Mouse (Mus musculus) forebrain, embryonic 11.5 days (tissue): ENCODE results near the gene Dpp8. TPM values are rescaled to one million over a fixed set of nuclear protein-coding genes. Genes with fewer than 3 reads are reported as not detected.

Experiments
- ATAC-seq: fragments of 200-750 bp; cut with Nextera tagmentation; replicated peaks from 2 replicates; pipeline ENCODE4 v1.8.0; 2017; ENCODE audit warnings: moderate TSS enrichment; ENCODE audit not compliant: low FRiP score
- DNase-seq: peaks from one replicate; pipeline ENCODE4 v3.0.0-alpha.2; 2017; ENCODE audit warnings: low spot score
- H3K27ac ChIP-seq: fragments of 300-500 bp; sonication (generic); 2 replicates; pipeline ENCODE4 v1.5.1; 2014; ENCODE audit warnings: low read depth, low read length
- H3K27me3 ChIP-seq: fragments of 300-500 bp; sonication (generic); 2 replicates; pipeline ENCODE4 v1.6.1; 2014; ENCODE audit warnings: mild to moderate bottlenecking, low read length, mixed read lengths; ENCODE audit not compliant: control insufficient read depth, insufficient read depth
- H3K36me3 ChIP-seq: fragments of 300-500 bp; sonication (generic); 2 replicates; pipeline ENCODE4 v1.6.1; 2014; ENCODE audit warnings: mild to moderate bottlenecking, low read length, moderate library complexity, mixed read lengths; ENCODE audit not compliant: control insufficient read depth, insufficient read depth
- H3K4me1 ChIP-seq: fragments of 300-500 bp; sonication (generic); replicated peaks from 2 replicates; pipeline ENCODE4 v1.6.1; 2014; ENCODE audit warnings: low read length, mixed read lengths; ENCODE audit not compliant: control insufficient read depth, insufficient read depth
- H3K4me2 ChIP-seq: fragments of 300-500 bp; sonication (generic); 2 replicates; pipeline ENCODE4 v1.6.1; 2014; ENCODE audit warnings: low read depth, mild to moderate bottlenecking, low read length, moderate library complexity, mixed read lengths; ENCODE audit not compliant: severe bottlenecking
- H3K4me3 ChIP-seq: fragments of 300-500 bp; sonication (generic); 2 replicates; pipeline ENCODE4 v1.5.1; 2014; ENCODE audit warnings: low read depth, low read length
- H3K9ac ChIP-seq: fragments of 300-500 bp; sonication (generic); 2 replicates; pipeline ENCODE4 v1.6.1; 2014; ENCODE audit warnings: low read length
- H3K9me3 ChIP-seq: fragments of 300-500 bp; sonication (generic); 2 replicates; pipeline ENCODE4 v1.6.1; 2016; ENCODE audit warnings: low read length, mixed read lengths; ENCODE audit not compliant: control insufficient read depth
- WGBS: fragments of 180-500 bp; shearing (Covaris S2); extraction: QIAGEN DNeasy Blood & Tissue Kit; methylation state at CpG from one replicate; pipeline ENCODE4 v1.1.7; 2014; 5-methylcytosine and 5-hydroxymethylcytosine counted together
- polyA plus RNA-seq: library from polyadenylated mRNA; unstranded; fragments of >200 nt; fragmentation: Nextera tagmentation; extraction: Ambion mirVana; gene quantifications from 2 replicates; pipeline ENCODE4 v1.2.1, GENCODE M21; 2014

Dpp8 gene
- polyA plus RNA-seq, 1 experiment from 2014 or later, result 43.9 TPM

- no peak for ATAC-seq
- H3K4me3 ChIP-seq, result no peak overlapping the region
- peaks cover 16% of the 10 kb centered on the region; the same call in 1 of the 2 replicates for H3K36me3 ChIP-seq
- H3K4me1 ChIP-seq, result no peaks in the 10 kb centered on the region
- no peak overlapping the region for H3K9ac ChIP-seq
- no peaks in the 10 kb centered on the region for H3K27me3 ChIP-seq
- DNase-seq, result no peak
- 95% methylated on average over 8 of the region's 8 CpGs for WGBS
- no peak overlapping the region for H3K4me2 ChIP-seq
- H3K27ac ChIP-seq, result no peak overlapping the region
- H3K9me3 ChIP-seq, result no peaks in the 10 kb centered on the region
Observed at GRCm38 (mm10) chr9:65005737-65006136, 26.5 kb upstream of the Dpp8 start.

- 88% methylated on average over 8 of the region's 8 CpGs for WGBS
- DNase-seq, result no peak
Observed at GRCm38 (mm10) chr9:65010632-65011031, 21.6 kb upstream of the Dpp8 start.

GRCm38 (mm10) chr9:65011304-65011703, 20.9 kb upstream of the Dpp8 start:
- Histone ChIP-seq H3K9ac (no peak overlapping the region), H3K27ac (no peak overlapping the region), H3K9me3 (no peaks in the 10 kb centered on the region), H3K27me3 (no peaks in the 10 kb centered on the region), H3K4me1 (no peaks in the 10 kb centered on the region), H3K4me2 (no peak overlapping the region), H3K4me3 (no peak overlapping the region), H3K36me3 (no peaks in the 10 kb centered on the region)
- WGBS, result 56% methylated on average over 6 of the region's 6 CpGs
- DNase-seq (peak; percentile 53), ATAC-seq (no peak)

More at GRCm38 (mm10) chr9:65010632-65011031, 21.6 kb upstream of the Dpp8 start:
- Histone ChIP-seq H3K4me2 (no peak overlapping the region), H3K27ac (no peak overlapping the region), H3K9ac (no peak overlapping the region), H3K36me3 (no peaks in the 10 kb centered on the region; the same call in 1 of the 2 replicates), H3K27me3 (no peaks in the 10 kb centered on the region), H3K4me3 (no peak overlapping the region), H3K4me1 (no peaks in the 10 kb centered on the region), H3K9me3 (no peaks in the 10 kb centered on the region)
- no peak for ATAC-seq

- peaks cover 13% of the 10 kb centered on the region; the same call in 1 of the 2 replicates for H3K4me1 ChIP-seq
- no peak for ATAC-seq
- H3K4me3 ChIP-seq, result no peak overlapping the region
Observed at GRCm38 (mm10) chr9:65015461-65016222, 16.6 kb upstream of the Dpp8 start.

GRCm38 (mm10) chr9:65016241-65016977, 15.8 kb upstream of the Dpp8 start:
- 79% methylated on average over 4 of the region's 4 CpGs for WGBS
- DNase-seq (no peak), ATAC-seq (no peak)
- H3K27ac ChIP-seq, result no peak overlapping the region
- H3K4me1 ChIP-seq, result peaks cover 13% of the 10 kb centered on the region; the same call in 1 of the 2 replicates
- no peak overlapping the region for H3K4me2 ChIP-seq
- H3K36me3 ChIP-seq, result no peaks in the 10 kb centered on the region
- H3K4me3 ChIP-seq, result no peak overlapping the region
- no peak overlapping the region for H3K9ac ChIP-seq
- H3K27me3 ChIP-seq, result no peaks in the 10 kb centered on the region
- H3K9me3 ChIP-seq, result no peaks in the 10 kb centered on the region

More at GRCm38 (mm10) chr9:65015461-65016222, 16.6 kb upstream of the Dpp8 start:
- no peak overlapping the region for H3K4me2 ChIP-seq
- H3K27ac ChIP-seq, result no peak overlapping the region
- no peaks in the 10 kb centered on the region for H3K27me3 ChIP-seq
- H3K9ac ChIP-seq, result no peak overlapping the region
- H3K9me3 ChIP-seq, result no peaks in the 10 kb centered on the region
- 90% methylated on average over 7 of the region's 7 CpGs for WGBS
- no peak for DNase-seq
- no peaks in the 10 kb centered on the region for H3K36me3 ChIP-seq

GRCm38 (mm10) chr9:65016978-65017827, 15.0 kb upstream of the Dpp8 start:
- no peak overlapping the region for H3K27ac ChIP-seq
- H3K4me1 ChIP-seq, result peaks cover 15% of the 10 kb centered on the region
- no peaks in the 10 kb centered on the region for H3K9me3 ChIP-seq
- ATAC-seq (no peak), DNase-seq (no peak)
- H3K4me2 ChIP-seq, result no peak overlapping the region
- 88% methylated on average over 16 of the region's 16 CpGs for WGBS
- H3K27me3 ChIP-seq, result no peaks in the 10 kb centered on the region
- H3K9ac ChIP-seq, result no peak overlapping the region
- H3K36me3 ChIP-seq, result no peaks in the 10 kb centered on the region
- no peak overlapping the region for H3K4me3 ChIP-seq

GRCm38 (mm10) chr9:65017896-65018295, 14.3 kb upstream of the Dpp8 start:
- Histone ChIP-seq H3K9ac (no peak overlapping the region), H3K4me1 (peaks cover 17% of the 10 kb centered on the region), H3K27me3 (no peaks in the 10 kb centered on the region), H3K27ac (no peak overlapping the region), H3K36me3 (no peaks in the 10 kb centered on the region), H3K4me3 (no peak overlapping the region), H3K4me2 (no peak overlapping the region), H3K9me3 (no peaks in the 10 kb centered on the region)
- DNase-seq (no peak), ATAC-seq (no peak)
- WGBS, result 89% methylated on average over 4 of the region's 4 CpGs

- H3K36me3 ChIP-seq, result no peaks in the 10 kb centered on the region
- 0 out of 2 replicates have a peak, but pooled peaks cover 3% of the 10 kb centered on the region for H3K27me3 ChIP-seq
- ATAC-seq, result no peak
- no peaks in the 10 kb centered on the region for H3K9me3 ChIP-seq
- DNase-seq, result no peak
- H3K9ac ChIP-seq, result no peak overlapping the region
- H3K4me2 ChIP-seq, result no peak overlapping the region
- WGBS, result 88% methylated on average over 3 of the region's 3 CpGs
- H3K27ac ChIP-seq, result no peak overlapping the region
- peaks cover 17% of the 10 kb centered on the region for H3K4me1 ChIP-seq
- H3K4me3 ChIP-seq, result no peak overlapping the region
Observed at GRCm38 (mm10) chr9:65018588-65019121, 13.6 kb upstream of the Dpp8 start.
